Mouse (Mus musculus) lung, embryonic 16.5 days (tissue): ENCODE data around the gene Arhgef33. TPM values are rescaled to one million over a fixed set of nuclear protein-coding genes. Genes with fewer than 3 reads are reported as not detected.
"Not testable (repeated sequence)": the region's sequence is repeated elsewhere in the genome, so short reads cannot be mapped to it uniquely, and the experiment has no call there.

ENCODE experiments used
- ATAC-seq: fragments of 200-750 bp; cut with Nextera tagmentation; 2 replicates; pipeline ENCODE4 v1.8.0; 2017; ENCODE audit warnings: low read depth, mild to moderate bottlenecking, moderate library complexity
- H3K27ac ChIP-seq: fragments of 300-500 bp; sonication (generic); 2 replicates; pipeline ENCODE4 v1.5.1; 2014; ENCODE audit warnings: mild to moderate bottlenecking, control low read depth, low read length
- H3K27me3 ChIP-seq: fragments of 300-500 bp; sonication (generic); 2 replicates; pipeline ENCODE4 v1.6.1; 2014; ENCODE audit warnings: low read depth, low read length, mixed read lengths; ENCODE audit not compliant: control insufficient read depth, insufficient read depth
- H3K36me3 ChIP-seq: fragments of 300-500 bp; sonication (generic); 2 replicates; pipeline ENCODE4 v1.6.1; 2014; ENCODE audit warnings: low read length; ENCODE audit not compliant: control insufficient read depth, insufficient read depth
- H3K4me1 ChIP-seq: fragments of 300-500 bp; sonication (generic); replicated peaks from 2 replicates; pipeline ENCODE4 v1.6.1; 2014; ENCODE audit warnings: low read length, mixed read lengths; ENCODE audit not compliant: control insufficient read depth, insufficient read depth
- H3K4me2 ChIP-seq: fragments of 300-500 bp; sonication (generic); 2 replicates; pipeline ENCODE4 v1.6.1; 2014; ENCODE audit warnings: low read depth, low read length, control low read depth
- H3K4me3 ChIP-seq: fragments of 300-500 bp; sonication (generic); 2 replicates; pipeline ENCODE4 v1.5.1; 2014; ENCODE audit warnings: mild to moderate bottlenecking, low read length, control low read depth
- H3K9ac ChIP-seq: fragments of 300-500 bp; sonication (generic); 2 replicates; pipeline ENCODE4 v1.6.1; 2014; ENCODE audit warnings: low read length, control low read depth
- H3K9me3 ChIP-seq: fragments of 300-500 bp; sonication (generic); 2 replicates; pipeline ENCODE4 v1.6.1; 2016; ENCODE audit warnings: low read length; ENCODE audit not compliant: control insufficient read depth
- WGBS: fragments of 180-500 bp; shearing (Covaris S2); extraction: QIAGEN DNeasy Blood & Tissue Kit; methylation state at CpG from one replicate; pipeline ENCODE4 v1.1.7; 2014; 5-methylcytosine and 5-hydroxymethylcytosine counted together
- polyA plus RNA-seq: library from polyadenylated mRNA; unstranded; fragments of >200 nt; fragmentation: Nextera tagmentation; extraction: Ambion mirVana; gene quantifications from 2 replicates; pipeline ENCODE4 v1.2.1, GENCODE M21; 2015

The Arhgef33 gene
- 0.57 and 1.4 TPM in 2 replicates for polyA plus RNA-seq

GRCm38 (mm10) chr17:80307251-80307650 is at the start of gene Arhgef33:
Gene Arhgef33 (plus strand): TSS chr17:80307407.
- Histone ChIP-seq H3K27ac (no peak within 1 kb of the TSS), H3K36me3 (no peaks in the 10 kb centered on the region), H3K9ac (no peak within 1 kb of the TSS), H3K9me3 (no peaks in the 10 kb centered on the region), H3K4me3 (no peak within 1 kb of the TSS), H3K4me1 (no peaks in the 10 kb centered on the region), H3K4me2 (no peak within 1 kb of the TSS), H3K27me3 (no peaks in the 10 kb centered on the region)
- WGBS = 97% methylated on average over 1 of the region's 1 CpGs
- ATAC-seq = no peak

GRCm38 (mm10) chr17:80267065-80267464 is 40.1 kb upstream of the Arhgef33 start:
- 90% methylated on average over 4 of the region's 4 CpGs for WGBS

GRCm38 (mm10) chr17:80268151-80268550 is 39.1 kb upstream of the Arhgef33 start:
- Histone ChIP-seq H3K4me1 (no peaks in the 10 kb centered on the region), H3K4me2 (no peak overlapping the region), H3K9ac (no peak overlapping the region), H3K36me3 (peaks cover 44% of the 10 kb centered on the region), H3K9me3 (no peaks in the 10 kb centered on the region), H3K27ac (no peak overlapping the region), H3K27me3 (no peaks in the 10 kb centered on the region), H3K4me3 (no peak overlapping the region)
- no peak for ATAC-seq
- WGBS = 94% methylated on average over 3 of the region's 3 CpGs

More at GRCm38 (mm10) chr17:80267065-80267464, 40.1 kb upstream of the Arhgef33 start:
- Histone ChIP-seq H3K36me3 (peaks cover 35% of the 10 kb centered on the region), H3K4me1 (no peaks in the 10 kb centered on the region), H3K4me2 (no peak overlapping the region), H3K27ac (no peak overlapping the region), H3K27me3 (no peaks in the 10 kb centered on the region), H3K9me3 (no peaks in the 10 kb centered on the region), H3K9ac (no peak overlapping the region), H3K4me3 (no peak overlapping the region)
- ATAC-seq = no peak

- 95% methylated on average over 7 of the region's 7 CpGs for WGBS
- H3K9me3 ChIP-seq = not testable (repeated sequence)
Measured at GRCm38 (mm10) chr17:80270622-80271021, 36.6 kb upstream of the Arhgef33 start.

GRCm38 (mm10) chr17:80278255-80278654 is 29.0 kb upstream of the Arhgef33 start:
- H3K4me3 ChIP-seq = no peak overlapping the region
- H3K9me3 ChIP-seq = no peaks in the 10 kb centered on the region
- H3K27me3 ChIP-seq = no peaks in the 10 kb centered on the region
- H3K36me3 ChIP-seq = peaks cover 27% of the 10 kb centered on the region
- no peak overlapping the region for H3K4me2 ChIP-seq
- WGBS = 69% methylated on average over 4 of the region's 4 CpGs
- no peaks in the 10 kb centered on the region for H3K4me1 ChIP-seq
- H3K27ac ChIP-seq = no peak overlapping the region
- no peak for ATAC-seq
- no peak overlapping the region for H3K9ac ChIP-seq

More at GRCm38 (mm10) chr17:80270622-80271021, 36.6 kb upstream of the Arhgef33 start:
- not testable (repeated sequence) for ATAC-seq, H3K27me3 ChIP-seq, H3K27ac ChIP-seq, H3K9ac ChIP-seq, H3K4me2 ChIP-seq, H3K4me3 ChIP-seq, H3K4me1 ChIP-seq
- H3K36me3 ChIP-seq = peaks cover 42% of the 10 kb centered on the region

GRCm38 (mm10) chr17:80279340-80280070 is 27.7 kb upstream of the Arhgef33 start:
- ATAC-seq = no peak
- Histone ChIP-seq H3K9ac (no peak overlapping the region), H3K4me3 (no peak overlapping the region), H3K27me3 (no peaks in the 10 kb centered on the region), H3K36me3 (peaks cover 26% of the 10 kb centered on the region), H3K4me1 (no peaks in the 10 kb centered on the region), H3K4me2 (no peak overlapping the region), H3K9me3 (no peaks in the 10 kb centered on the region), H3K27ac (no peak overlapping the region)
- 83% methylated on average over 8 of the region's 8 CpGs for WGBS

- Histone ChIP-seq H3K9ac (no peak overlapping the region), H3K36me3 (peaks cover 11% of the 10 kb centered on the region), H3K27ac (no peak overlapping the region), H3K4me1 (peaks cover 7% of the 10 kb centered on the region), H3K4me3 (no peak overlapping the region), H3K9me3 (no peaks in the 10 kb centered on the region), H3K4me2 (no peak overlapping the region), H3K27me3 (no peaks in the 10 kb centered on the region)
- no peak for ATAC-seq
- 70% methylated on average over 4 of the region's 4 CpGs for WGBS
Measured at GRCm38 (mm10) chr17:80284446-80284845, 22.8 kb upstream of the Arhgef33 start.

GRCm38 (mm10) chr17:80288012-80288411 is 19.2 kb upstream of the Arhgef33 start:
- 70% methylated on average over 6 of the region's 6 CpGs for WGBS
- Histone ChIP-seq H3K4me3 (no peak overlapping the region), H3K27ac (no peak overlapping the region)

GRCm38 (mm10) chr17:80289280-80290073 is 17.7 kb upstream of the Arhgef33 start:
- H3K4me1 ChIP-seq = peaks cover 7% of the 10 kb centered on the region
- peak overlapping the region; percentile 65 for H3K4me2 ChIP-seq
- H3K36me3 ChIP-seq = no peaks in the 10 kb centered on the region
- peak; percentile 29; the same call in 1 of the 2 replicates for ATAC-seq
- H3K27me3 ChIP-seq = no peaks in the 10 kb centered on the region
- peak overlapping the region; percentile 84 for H3K9ac ChIP-seq
- peak overlapping the region; percentile 60; the same call in 1 of the 2 replicates for H3K27ac ChIP-seq
- under 1% methylated on average over 30 of the region's 30 CpGs for WGBS
- H3K9me3 ChIP-seq = no peaks in the 10 kb centered on the region
- peak overlapping the region; percentile 82 for H3K4me3 ChIP-seq

More at GRCm38 (mm10) chr17:80288012-80288411, 19.2 kb upstream of the Arhgef33 start:
- H3K9me3 ChIP-seq = no peaks in the 10 kb centered on the region
- ATAC-seq = no peak
- H3K4me1 ChIP-seq = peaks cover 7% of the 10 kb centered on the region
- H3K9ac ChIP-seq = no peak overlapping the region
- no peaks in the 10 kb centered on the region for H3K27me3 ChIP-seq
- H3K4me2 ChIP-seq = no peak overlapping the region
- H3K36me3 ChIP-seq = no peaks in the 10 kb centered on the region
